Mouse (Mus musculus) adrenal gland, postnatal 36 days (tissue): ENCODE results near the gene Hps5. TPM values are rescaled to one million over a fixed set of nuclear protein-coding genes. Genes with fewer than 3 reads are reported as not detected.
"Not testable (repeated sequence)": the region's sequence is repeated elsewhere in the genome, so short reads cannot be mapped to it uniquely, and the experiment has no call there.

Experiments
- DNase-seq, 2 experiments: peaks; one replicate each; pipeline ENCODE4 v3.0.0; 2021; ENCODE audit warnings: mixed read lengths in 1 of 2
- total RNA-seq, 2 experiments: library from RNA; stranded (reverse); gene quantifications; 2 replicates each; pipeline ENCODE4 v1.2.3; 2021

The Hps5 gene
- total RNA-seq, 2 experiments from 2014 or later: 20.8 to 25.9 TPM

DNA sequence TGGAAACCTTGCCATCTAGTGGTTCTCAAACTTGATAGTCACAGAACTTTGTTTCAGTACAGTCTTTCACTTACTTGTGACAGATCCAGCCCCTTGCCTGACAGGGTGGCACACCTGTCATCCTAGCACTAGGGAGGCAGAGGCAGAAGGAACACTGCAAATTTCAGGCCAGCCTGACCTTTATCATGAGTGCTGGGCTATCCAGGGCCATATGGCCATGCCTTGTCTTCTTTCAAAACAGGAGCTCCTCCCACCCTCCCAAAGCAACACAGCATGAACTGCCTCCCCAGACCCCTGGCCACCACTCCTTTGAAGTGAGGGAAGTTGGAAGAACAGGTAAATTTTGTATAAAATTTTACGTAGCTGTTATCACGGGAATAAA is 31.9 kb upstream of the Hps5 start:
- DNase-seq: no peak

DNA sequence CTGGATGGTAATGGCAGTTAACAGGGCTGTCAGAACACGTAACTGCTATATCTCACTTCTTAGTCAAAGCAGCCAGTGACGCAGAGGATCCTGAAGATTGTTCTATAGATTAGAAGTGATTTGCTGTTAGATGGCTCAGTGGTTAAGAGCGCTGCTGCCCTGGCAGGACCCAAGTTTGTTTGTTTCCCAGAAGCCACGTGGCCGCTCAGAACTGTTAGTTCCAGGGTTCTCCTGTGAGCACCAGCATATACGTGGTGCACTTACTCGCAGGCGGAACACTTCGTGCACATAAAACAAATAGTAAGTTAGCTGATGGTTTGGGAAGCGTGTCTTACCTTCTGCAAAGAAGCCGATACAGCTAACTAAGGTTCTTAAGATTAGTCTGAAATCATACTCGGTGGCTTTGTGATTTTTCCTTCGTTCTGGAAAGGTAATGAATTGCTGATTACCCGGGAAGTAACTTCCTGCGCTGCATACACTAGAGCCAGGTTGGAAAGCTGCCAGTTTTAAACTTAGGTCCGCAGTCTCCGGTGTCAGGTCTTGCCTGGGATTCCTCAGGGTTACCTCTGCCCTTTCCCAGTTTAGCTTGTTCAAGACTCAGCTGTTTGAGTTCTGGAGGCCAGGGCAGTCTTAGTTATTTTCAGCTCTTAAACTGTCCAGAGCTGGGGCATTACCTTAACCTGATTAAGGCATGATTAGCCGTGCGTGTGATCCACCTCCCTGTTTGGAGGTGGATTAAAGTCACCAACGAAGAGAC is 31.4 kb upstream of the Hps5 start:
- no peak for DNase-seq

DNA sequence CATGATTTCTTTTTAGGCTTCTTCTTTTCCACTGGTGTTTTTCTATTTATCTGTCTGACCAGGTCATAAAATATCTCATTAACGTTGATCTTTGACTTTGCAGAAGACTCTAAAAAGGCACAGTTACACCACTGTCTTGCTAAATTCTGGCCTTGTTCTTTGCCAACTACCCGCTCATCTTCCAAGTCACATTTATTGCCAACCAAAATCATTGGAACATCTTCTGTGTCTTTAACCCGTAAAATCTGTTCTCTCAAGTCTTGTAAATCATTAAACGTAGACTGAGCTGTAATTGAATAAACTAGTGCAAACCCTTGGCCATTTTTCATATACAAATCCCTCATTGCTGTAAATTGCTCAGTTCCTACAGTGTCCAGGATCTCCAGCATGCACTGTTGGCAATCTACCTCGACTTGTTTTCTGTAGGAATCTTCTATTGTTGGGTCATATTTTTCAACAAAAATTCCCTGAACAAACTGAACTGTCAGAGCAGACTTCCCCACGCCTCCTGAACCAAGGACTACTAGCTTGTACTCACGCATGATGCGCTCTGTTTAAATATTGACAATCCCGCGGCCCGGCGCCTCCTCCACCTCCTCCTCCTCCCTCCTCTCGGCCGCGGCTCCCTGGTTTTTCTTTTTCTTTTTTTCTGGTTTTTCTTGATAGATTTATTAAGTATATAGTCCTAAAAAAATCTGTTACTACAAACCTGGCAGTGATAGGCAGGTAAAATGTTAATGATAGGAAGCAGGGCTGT is 25.2 kb upstream of the Hps5 start:
- DNase-seq: not testable (repeated sequence)

DNA sequence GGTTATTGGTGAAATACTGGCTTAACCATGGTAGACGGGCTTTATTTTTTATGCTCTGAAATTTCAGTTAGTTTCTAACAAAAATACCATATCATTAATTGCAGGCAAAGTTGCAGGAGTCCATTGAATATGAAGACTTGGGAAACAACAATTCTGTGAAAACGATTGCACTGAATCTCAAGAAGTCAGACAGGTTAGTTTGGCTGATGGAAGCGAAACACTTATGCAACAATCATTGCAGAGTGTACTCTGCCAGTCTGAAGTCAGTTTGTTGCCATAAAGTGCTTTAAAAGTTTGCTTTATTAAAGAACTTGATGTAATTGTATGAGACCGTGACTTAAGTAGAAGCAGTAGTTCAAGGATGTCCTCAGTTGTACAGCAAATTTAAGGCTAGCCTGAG is 18.1 kb upstream of the Hps5 start:
- no peak for DNase-seq

DNA sequence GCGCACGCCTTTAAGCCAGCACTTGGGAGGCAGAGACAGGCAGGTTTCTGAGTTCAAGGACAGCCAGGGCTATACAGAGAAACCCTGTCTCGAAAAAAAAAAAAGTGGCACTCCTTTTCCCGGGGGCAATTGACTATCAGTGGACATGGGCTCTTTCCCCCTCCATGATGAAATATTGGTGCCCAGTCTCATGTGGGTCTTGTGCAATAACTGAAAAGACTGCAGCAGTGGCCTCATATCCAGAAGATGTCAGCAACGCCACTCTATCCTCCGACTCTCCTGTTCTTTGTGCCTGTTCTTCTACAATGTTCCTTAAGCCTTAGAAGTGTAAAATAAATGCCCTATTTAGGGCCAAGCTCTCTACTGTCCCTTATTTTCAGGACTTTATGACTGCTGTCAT is 14.5 kb upstream of the Hps5 start:
- no peak for DNase-seq

DNA sequence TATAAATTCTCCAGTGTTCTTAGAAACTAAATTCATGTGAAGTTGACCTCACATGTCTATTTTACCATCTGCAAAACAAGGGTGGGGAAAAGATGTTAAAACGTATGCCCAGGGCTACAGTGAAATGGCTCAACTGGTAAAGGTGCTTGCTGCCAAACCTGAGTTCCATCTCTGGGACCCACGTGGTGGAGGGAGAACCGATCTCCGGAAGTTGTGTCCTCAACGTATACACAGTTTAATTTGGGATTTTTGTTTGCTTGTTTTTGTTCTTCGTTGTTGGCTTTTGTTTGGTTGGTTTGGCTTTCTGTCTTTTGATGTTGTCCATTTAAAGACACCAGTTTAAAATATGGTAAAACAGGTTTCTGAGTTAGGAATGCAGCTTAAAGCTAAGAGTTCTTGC is 915 bp upstream of the Hps5 start:
- no peak for DNase-seq

DNA sequence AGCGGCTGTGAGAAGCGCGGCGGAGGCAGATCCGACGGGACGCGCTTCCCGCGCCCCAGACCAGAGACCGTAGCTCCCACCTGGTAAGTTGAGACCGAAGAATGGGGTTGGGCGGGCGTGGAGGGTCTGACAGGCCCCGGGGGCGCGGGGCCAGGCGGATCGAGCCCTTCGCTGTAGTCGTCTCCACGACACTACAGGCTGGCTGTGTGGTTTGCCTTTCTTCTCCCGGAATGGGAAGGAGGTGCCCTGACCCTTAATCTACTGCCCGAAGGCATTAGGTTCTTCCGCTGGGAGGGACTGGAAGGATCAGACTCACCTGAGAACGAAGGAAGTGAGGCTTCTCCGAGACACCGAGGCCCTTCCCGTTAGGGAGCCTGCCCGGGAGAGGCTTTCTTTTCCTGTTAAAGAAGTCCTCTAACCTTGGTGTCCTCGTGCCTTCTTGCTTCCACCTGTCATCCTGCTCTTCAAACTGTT is 379 bp upstream of the Hps5 start:
- DNase-seq: no peak

DNA sequence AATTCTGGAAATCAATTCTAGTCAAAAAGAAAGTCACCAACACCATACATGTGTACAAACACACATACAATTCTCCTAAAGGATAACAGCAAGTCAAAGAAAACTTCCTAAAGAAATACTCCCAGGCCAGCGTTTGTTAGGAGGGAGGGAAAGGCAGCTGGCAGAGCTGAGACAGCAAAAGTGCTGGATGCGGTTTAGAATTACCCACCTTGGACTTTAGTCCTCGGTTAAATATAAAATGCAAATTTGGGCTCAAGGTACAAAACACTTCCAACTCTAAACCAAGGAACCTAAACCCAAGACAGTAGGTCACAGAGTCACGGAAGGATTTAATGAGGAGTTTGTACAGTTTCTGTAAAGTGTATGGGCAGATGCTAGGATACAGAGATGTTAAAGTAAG is 2.0 kb downstream of the Hps5 start:
- no peak for DNase-seq

DNA sequence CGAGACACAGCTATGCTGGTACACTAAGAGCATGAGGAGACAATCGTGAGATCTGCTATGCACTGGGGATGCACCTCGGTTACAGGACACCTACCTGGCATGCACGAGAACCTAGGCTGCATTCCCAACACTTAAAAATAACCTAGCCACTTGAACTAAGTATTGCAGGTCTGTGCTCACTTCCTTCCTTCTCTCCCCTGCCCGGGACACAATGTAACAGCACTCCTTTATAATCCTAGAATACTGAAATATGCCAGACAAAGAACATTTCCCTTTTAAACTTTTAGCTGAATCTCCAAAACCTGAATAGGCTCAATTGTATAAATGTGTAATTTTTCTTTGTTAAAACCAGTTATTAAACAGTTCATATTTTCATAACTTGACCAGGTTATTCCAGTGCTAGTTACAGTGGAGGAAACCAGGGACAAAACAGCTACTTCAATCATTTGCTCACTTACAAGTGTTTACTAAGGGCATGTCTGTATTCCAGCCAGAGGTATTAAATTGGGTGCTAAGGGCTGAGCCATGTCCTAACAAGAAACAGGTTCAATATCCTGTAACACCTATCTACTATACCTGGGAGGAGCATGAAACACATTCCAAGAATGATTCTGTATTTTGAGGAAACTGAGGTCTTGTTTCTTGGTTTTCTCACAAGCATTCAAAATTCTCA is 6.6 kb downstream of the Hps5 start:
- DNase-seq: no peak

DNA sequence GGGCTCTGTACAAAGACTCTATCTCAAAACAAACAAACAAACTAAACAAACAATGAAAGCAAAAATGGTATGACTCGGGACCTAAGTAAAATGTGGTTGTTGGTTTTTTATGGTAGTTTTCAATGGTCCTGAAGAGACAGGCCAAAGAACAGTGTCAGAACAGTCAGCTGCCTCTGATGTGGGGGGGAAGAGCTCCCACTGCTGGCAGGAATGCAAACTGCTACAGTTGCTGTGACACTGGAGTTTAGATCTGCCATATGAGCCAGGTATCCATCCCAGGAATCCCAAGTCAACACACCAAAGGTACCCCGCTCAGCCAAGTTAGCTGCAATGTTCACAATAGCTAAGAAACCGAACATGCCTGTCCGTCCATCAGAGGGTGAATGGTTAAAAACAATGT is 25.2 kb downstream of the Hps5 start:
- peak; percentile 53 to 61 for DNase-seq

DNA sequence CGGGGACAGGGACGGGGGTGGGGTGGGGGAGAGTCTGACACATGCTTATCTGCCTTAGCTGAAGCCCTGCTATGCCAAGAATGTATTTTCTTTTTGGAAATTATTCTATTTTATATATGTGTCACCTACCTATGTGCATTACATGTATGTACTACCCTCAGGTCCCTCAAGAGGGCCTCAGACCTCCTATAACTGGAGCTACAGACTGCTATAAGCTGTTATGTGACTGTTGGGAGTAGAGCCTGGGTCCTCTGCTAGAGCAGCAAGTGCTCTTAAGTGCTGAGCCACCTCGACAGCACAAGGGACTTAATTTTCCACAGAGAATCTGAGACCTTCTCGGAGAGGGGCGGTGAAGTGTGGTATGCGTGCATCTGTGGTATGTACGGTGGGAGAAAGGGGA is 27.4 kb downstream of the Hps5 start:
- no peak for DNase-seq

DNA sequence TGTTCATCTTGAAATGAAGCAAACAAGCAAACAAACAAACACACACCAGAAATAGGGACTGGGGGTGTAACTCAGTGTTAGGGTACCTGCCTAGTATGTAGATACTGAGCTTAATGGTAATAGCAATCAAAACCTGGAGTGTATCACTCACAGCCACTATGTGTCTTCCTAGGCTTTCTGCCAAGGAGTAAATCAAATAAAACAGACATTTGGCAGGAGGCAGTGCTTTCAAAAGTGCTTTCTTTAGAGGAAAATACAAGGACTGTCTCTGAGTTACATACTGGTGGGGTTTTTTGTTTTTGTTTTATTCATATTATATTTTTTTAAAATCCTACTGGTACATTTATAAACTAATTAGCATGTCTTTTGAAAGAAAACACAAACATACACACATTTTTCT is 28.5 kb downstream of the Hps5 start:
- DNase-seq: no peak

DNA sequence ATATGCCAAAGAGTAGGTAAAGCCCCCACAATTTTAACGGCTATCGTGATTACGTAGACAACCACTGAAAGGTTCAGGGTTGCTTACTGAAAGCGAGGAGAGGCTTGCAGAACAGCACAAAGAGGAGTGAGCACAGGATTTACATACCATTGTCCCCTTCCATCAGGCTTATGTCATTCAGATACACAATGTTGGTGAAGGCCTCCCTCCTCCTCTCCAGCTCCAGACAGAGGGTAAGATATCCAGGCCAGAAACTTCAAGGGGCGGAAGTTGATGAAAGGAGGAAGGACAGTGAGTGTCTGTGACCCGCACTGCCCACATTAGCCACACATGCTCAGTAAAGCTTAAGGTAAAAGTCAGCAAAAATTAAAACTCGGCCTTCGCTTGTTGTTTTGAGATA is 31.2 kb downstream of the Hps5 start:
- DNase-seq: no peak

DNA sequence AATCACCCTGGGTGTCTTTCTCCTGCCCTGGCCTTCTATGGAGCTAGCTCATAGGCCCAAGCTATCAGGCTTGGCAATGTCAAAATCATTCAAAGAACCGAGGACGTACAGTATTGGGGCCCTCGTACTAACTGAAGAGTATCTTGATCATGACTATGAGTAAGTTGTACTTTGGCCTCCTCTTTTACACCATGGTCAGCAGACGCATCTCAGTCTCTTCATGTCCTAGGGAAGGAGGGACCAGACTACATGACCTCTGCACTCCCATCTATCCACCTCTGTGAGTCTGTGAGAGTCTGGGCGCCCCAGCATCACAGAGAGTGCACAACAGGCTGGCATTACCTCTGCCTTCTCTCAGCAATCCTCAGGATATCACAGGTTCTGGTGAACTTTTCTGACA is 33.3 kb downstream of the Hps5 start:
- DNase-seq: no peak

DNA sequence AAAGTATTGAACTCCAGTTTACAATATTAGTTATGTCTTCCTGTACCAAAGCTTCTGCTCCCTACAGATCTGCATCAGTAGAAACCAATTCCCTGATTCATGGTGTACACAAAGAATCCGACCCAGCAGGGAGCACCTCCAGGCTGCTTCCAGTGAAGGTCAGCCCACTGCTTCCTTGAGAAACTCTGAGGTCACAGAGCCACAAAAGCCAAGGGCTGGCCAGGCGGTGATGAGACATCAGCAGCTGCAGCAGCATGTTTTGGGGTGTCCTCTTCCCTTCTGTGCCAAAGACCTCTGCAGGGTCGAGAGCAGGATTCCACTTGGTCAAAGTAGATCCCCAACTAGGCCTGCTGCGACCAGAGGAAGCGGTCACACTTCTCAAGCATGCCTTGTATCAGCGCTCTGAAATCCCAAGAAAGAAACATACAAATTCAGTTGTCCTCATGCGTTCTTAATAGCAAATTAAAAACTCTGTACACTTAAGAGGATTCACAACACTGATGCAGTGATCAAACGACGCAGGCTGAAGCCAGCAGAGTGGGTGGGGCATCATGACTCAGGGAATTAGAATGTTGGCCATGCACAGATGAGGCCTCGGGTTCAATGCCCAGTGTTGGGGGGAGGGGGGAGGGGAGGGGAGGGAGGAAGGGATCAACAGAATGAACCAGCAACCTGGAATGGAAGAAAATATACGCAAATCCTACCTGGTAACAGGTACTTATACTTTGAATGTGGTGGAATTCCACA is 34.6 kb downstream of the Hps5 start:
- peak; percentile 25 to 44 for DNase-seq

DNA sequence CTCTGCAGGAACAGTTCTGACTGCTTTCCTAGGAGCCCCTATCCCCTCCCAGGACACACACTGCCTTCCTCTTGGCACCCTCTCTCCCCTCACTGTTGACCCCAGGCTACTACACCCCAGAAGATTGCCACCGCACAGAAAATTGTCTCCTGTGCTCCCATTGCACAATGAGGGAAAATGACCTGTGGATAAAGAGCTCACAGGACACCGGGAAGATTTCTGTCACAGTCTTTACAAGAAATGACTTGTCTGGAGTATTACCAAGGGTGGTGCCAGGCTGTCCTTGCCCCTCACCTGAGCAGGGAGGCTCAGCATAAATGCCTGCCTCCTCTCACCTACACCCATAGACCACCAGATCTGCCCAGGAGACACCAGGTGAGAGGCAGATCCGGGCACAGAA is 44.4 kb downstream of the Hps5 start, which contains the start of gene Saa2:
Gene Saa2, plus strand, starts transcription at position 301 of the 400 bp plus-strand sequence.
- DNase-seq: no peak

DNA sequence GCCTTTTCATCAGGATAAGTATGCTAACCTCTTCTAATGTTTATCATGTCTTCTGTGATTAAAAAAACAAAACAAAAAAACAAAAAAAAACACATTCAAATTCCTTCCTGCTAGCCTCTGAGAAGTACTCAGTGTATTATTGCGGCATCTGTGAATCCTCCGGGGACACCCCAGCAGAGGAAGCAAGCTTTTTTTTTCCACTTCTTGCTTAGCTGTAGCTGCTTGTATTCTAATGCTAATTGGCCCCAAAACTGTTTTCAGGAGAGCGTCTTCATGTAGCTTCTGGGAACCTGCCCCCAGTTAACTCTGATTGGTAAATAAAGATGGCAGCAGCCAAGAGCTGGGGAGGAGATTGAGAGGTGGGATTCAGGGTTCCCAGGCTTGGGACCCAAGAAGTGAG is 47.4 kb downstream of the Hps5 start:
- DNase-seq: no peak

DNA sequence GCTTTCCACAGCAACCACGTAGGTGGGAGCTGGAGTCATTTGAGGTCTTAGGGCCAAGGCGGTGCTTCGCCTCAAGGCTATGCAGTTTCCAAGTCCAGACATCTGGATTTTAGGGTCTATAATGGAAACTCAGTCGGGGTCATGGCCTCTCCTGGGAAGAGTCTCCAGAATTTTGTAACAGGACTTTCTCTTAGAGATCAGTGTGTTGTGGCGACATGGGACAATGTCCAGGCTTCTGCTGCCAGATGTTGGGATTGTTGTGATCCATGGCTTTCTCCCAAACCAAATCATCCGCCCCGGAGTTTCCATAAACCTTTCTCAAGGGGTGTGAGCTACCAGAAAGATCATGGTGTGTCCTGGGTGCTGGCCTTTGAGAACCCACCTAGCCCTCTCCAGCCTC is 49.5 kb downstream of the Hps5 start:
- DNase-seq: no peak

DNA sequence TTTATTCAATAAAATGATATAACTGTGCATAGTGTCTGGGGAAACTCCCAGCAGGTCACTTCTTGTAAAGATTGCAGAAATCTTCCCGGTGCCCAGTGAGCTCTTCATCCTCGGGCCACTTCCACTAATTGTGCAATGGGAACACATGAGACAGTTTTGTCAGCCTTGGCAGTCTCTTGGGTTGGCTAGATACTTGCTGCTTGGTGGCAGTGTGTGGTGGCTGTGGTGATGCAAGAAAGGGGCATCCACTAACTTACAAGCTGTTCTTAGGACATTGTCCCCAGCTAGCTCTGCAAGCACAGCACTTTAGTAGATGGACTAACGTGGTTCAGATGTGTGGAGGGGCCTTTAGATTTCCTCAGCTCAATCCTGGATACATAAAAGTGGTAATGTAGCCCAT is 50.0 kb downstream of the Hps5 start:
- peak; percentile 57 to 62 for DNase-seq

DNA sequence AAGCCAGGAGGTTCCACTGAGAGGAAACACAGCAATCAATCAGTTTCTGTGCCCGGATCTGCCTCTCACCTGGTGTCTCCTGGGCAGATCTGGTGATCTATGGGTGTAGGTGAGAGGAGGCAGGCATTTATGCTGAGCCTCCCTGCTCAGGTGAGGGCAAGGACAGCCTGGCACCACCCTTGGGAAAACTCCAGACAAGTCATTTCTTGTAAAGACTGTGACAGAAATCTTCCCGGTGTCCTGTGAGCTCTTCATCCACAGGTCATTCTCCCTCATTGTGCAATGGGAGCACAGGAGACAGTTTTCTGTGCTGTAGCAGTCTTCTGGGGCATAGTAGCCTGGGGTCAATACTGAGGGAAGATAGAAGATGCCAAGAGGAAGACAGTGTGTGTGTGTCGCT is 53.0 kb downstream of the Hps5 start, which contains the start of gene Saa1:
Gene Saa1, minus strand, starts transcription at position 101 of the 400 bp plus-strand sequence.
- not testable (repeated sequence) for DNase-seq

DNA sequence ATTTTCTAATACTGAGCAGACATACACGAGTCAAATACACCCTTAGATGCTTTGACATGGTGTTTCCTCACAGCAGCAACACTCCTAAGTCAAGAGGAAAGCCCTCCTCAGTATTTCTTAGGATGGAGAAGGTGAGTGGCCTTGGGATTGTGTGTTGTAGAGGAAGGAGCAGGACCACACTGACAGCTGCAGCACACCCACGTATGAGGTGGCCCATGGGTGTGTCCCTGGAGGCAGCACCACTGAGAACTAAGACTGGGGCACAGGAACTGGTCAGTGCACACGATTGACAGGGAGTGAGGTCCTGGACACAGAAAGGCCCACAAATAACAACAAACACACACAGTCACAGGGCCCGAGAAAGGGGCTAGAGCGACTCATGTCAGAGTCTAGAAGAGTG is 55.8 kb downstream of the Hps5 start:
- DNase-seq: not testable (repeated sequence)
